Mouse (Mus musculus) liver, embryonic 14.5 days (tissue): ENCODE data around the gene Ak2.

Experiments
- CTCF ChIP-seq: IDR thresholded peaks from 2 replicates; pipeline ENCODE4 v1.5.1; 2016; ENCODE audit warnings: antibody characterized with exemption, low read depth, control low read depth
- EP300 ChIP-seq: IDR thresholded peaks from 2 replicates; pipeline ENCODE4 v1.6.1; 2016; ENCODE audit warnings: antibody characterized with exemption, low read depth

GRCm38 (mm10) chr4:128969607-128970416 lies 21.9 kb upstream of the Ak2 start:
- TF ChIP-seq EP300, result no peak
- no peak for TF ChIP-seq CTCF
